Mouse (Mus musculus) activated CD4-positive, CD25-positive, alpha-beta regulatory T cell (primary cell): ENCODE data around the gene R3hdm2. TPM values are rescaled to one million over a fixed set of nuclear protein-coding genes. Genes with fewer than 3 reads are reported as not detected.

Source experiments
- polyA plus RNA-seq, 2 experiments: library from polyadenylated mRNA; unstranded; fragments of 100-300 nt; shearing (Covaris generic); gene quantifications; one replicate each; pipeline ENCODE4 v1.2.1; 2017

Gene R3hdm2
- polyA plus RNA-seq, result 10 to 100 TPM; 30.9 to 32.7 TPM

GRCm38 (mm10) chr10:127380251-127380691 lies at the start of gene R3hdm2:
Gene R3hdm2 (plus strand): TSS chr10:127380327.

GRCm38 (mm10) chr10:127341891-127342639 lies 38.1 kb upstream of the R3hdm2 start, which contains the start of gene Gli1:
Gene Gli1 (minus strand): TSS chr10:127341974.

DNA sequence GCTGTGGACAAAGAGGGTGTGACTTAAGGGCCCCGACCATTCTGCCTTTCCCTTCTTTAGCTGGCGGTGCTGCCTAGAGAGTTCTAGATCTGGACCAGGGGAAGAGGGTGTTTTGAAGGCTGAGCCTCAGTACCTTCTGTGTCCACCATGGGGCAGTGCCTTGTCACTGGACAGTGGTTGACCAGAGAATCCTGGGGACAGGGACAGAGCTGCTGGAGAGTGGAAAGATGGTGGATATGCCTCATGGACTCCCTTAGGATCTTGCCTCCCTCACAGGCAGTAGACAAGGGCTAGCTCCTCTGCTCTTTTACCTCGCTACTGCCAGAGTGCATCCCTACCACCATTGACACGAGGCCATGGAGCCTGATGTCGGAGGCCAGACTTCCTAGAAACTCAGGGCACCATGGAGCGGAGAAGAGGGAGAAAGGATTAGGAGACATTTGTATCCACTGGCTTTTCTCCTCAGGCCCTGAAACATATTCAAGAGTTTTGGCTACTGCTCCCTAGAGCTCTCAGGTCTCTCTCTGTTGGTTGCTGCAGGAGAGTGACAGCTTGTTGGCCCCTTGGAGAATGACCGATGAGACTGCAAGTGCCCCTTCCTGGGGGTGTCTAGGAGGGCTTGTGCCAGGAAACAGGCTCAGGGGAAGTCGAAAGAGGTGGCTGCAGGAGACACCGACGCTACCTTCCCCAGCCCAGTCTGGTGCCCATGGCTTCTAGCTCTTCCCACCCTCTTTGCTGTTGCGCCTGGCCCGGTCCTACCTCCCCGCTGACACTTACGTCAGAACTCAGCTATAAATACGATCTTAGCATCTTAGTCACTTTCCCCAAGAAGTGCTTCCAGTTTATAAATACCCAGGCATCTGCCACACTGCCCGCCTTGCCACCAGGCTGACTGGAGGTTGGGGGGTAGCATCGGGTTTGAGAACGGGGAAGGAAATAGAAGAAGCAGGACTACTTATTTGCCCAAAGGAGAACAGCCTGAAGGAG lies 25.9 kb upstream of the R3hdm2 start, which contains the start of gene Inhbe:
Gene Inhbe, minus strand, starts transcription at position 503 of the 987 bp plus-strand sequence.

DNA sequence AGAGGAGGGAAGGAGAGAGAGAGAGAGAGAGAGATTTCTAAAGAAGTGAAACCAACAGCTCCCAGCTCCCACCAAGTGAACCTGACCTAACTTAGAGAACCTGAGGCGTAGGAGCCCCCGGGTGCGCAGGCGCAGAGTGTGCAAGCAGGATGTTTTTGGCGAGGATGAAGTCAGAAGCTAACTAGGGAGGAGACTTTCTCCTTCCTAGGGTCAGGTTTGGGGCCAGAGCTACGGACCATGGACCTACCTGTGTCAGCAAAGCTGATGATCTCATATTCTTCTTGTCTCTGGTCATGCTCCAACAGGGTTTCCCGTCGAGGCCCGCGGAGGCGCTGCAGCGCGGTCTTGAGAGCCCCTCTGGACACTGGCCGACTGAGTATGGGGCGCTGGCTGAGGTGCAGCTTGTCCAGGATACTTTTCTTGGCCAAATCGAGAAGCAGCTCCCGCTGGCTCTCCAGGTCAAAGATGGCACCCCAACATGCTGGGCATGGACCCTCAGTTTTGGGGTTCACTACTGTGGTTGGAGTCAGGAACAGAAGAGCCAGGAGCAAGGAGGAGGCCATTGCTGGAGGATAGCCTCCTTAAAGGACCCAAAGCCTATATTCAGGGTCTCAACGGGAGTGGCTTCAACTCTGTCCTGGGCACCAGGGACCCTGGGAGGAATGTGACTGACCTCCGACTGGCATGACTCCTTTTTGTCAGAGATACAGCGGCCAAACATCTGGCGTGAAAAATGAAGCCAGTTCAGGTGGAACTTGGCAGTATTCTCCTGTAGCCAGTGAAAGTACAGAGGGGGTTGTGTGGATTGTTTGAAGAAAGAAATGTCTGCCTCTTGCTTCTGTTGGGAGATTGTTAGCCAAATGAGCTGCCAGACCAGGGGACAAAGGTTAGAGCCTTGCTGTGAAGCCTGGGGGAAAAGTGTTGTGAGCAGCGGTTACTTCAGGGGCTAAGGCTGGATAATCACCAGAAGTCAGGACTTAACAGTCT lies 10.0 kb upstream of the R3hdm2 start, which contains the start of gene Inhbc:
Gene Inhbc, minus strand, starts transcription at position 598 of the 987 bp plus-strand sequence.

GRCm38 (mm10) chr10:127500894-127501893 lies 121.1 kb downstream of the R3hdm2 start, which contains the start of gene Stac3:
Gene Stac3 (plus strand): TSS chr10:127501686.

DNA sequence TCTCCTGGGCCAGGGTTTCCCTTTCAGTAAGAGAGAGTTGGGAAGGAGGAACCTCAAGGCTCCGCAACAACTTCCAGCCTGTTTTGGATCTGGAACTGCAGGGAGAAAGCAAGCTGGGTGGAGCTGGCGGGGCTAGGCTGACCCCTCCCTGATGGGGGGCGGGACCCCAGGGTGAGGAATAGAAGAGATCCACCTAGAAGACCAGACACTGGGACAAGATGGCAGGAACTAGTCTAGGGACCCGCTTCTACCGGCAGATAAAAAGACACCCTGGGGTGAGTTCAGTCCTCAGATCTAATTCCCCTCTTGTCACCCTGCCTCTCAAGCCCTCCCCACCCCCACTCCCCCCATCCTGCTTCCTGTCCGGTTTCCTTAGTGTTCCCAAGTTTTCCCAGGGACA lies 134.6 kb downstream of the R3hdm2 start, which contains the start of gene Ndufa4l2:
Gene Ndufa4l2, plus strand, starts transcription at position 204 of the 400 bp plus-strand sequence.

DNA sequence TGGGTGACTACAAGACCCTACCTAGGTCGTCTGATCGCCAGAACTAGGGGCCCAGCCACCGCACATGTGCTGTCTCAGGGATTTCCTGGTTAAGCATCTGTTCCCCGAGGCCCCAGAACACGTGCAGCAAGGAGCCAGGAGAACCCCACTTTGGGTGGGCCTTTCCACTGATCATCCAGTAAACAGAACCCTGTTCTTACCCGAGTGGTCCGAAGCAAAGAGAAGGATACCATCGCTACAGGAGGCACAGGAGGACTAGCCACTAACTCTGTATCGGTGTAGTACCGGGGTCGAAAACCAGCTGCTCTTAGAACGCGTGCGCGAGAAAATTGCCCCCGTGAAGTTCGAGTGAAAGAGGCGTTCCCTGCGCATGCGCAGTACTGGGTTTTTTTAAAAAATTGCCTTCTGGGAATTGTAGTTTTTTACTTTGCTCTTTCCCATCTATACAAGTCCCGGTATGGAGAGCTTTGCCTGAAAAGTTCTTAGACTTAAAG lies 142.0 kb downstream of the R3hdm2 start, which contains the start of gene Shmt2:
Gene Shmt2, minus strand, starts transcription at position 357 of the 494 bp plus-strand sequence.

DNA sequence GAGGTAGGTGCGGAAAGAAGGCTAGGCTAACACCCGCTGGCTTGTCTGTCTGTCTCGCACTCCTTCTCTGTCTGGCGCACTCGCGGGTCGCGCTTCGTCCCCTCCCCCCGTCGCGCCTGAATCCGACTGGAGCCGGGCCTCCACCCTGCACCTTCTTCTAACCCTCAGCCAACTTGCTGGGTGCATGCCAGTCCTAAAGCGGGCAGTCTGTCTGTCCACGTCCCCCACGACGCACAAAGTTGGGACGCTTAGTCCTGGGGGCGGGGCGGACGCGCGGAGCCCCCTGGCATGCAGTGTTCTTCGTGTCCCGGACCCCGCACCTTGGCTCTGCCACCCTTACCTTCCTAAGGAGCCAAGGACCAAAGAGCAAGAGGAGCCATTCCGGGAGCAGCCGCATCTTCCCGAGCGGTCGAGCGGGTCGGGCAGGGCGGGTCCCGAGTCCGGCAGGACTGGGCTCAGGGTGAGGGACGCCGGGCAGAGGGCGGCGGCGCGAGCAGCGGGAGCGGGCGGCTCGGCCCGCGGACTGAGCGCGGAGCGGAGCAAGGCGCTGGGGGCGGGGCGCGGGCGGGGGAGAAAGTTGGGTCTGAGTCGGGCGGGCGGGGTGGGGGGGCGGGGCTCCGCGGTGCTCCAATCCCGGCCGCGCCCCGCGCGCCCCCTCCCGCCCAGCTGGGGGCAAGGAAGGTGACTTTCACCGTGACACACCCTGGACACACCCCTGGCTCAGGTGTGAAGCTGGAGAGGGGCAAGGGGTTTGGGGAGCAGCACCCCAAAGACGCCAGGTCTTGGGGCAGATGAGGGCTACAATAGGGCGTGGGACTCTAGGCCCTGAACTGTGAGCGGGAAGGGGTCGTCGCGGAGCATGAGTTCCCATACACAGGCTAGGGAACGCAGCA lies 154.2 kb downstream of the R3hdm2 start, which contains the start of gene Nxph4:
Gene Nxph4, minus strand, starts transcription at position 524 of the 893 bp plus-strand sequence.

Other genes starting within 250 kb of the R3hdm2 start
- gene B4galnt1, start 215.1 kb upstream of the R3hdm2 start, polyA plus RNA-seq, result 100 to 1,000 TPM; 428 to 622 TPM
- gene Slc26a10, start 199.7 kb upstream of the R3hdm2 start, polyA plus RNA-seq, result 1 to 10 TPM; 3.8 to 5.6 TPM
- gene Arhgef25, start 190.2 kb upstream of the R3hdm2 start, polyA plus RNA-seq, result under 1 TPM; 0.39 to 0.73 TPM
- 100 to 1,000 TPM in 1 of 2 experiments, 10 to 100 TPM in 1; 75.0 to 110 TPM for gene Dtx3, start 184.6 kb upstream of the R3hdm2 start, polyA plus RNA-seq
- 10 to 100 TPM; 25.1 to 33.8 TPM for gene Pip4k2c, start 168.7 kb upstream of the R3hdm2 start, polyA plus RNA-seq
- gene Kif5a, start 117.0 kb upstream of the R3hdm2 start, polyA plus RNA-seq, result under 1 TPM; 0.24 to 0.41 TPM
- gene Dctn2, start 114.0 kb upstream of the R3hdm2 start, polyA plus RNA-seq, result 100 to 1,000 TPM; 105 to 114 TPM
- gene Mbd6, start 91.3 kb upstream of the R3hdm2 start, polyA plus RNA-seq, result 10 to 100 TPM; 11.3 to 15.3 TPM
- gene Mars, start 68.5 kb upstream of the R3hdm2 start, polyA plus RNA-seq, result 10 to 100 TPM; 57.3 to 63.3 TPM
- 100 to 1,000 TPM; 362 to 364 TPM for gene Arhgap9, start 58.4 kb upstream of the R3hdm2 start, polyA plus RNA-seq
- 1 to 10 TPM in 1 of 2 experiments, under 1 TPM in 1; 0.57 to 1.0 TPM for gene Gli1, start 38.4 kb upstream of the R3hdm2 start, polyA plus RNA-seq
- not detected for gene Inhbe, start 25.9 kb upstream of the R3hdm2 start, polyA plus RNA-seq
- gene Inhbc, start 9.9 kb upstream of the R3hdm2 start, polyA plus RNA-seq, result not detected
- gene Stac3, start 121.4 kb downstream of the R3hdm2 start, polyA plus RNA-seq, result under 1 TPM in 1 of 2 experiments, not detected in 1; 0.11 TPM
- under 1 TPM in 1 of 2 experiments, not detected in 1; 0.41 TPM for gene Ndufa4l2, start 134.6 kb downstream of the R3hdm2 start, polyA plus RNA-seq
- 10 to 100 TPM; 62.8 to 70.2 TPM for gene Shmt2, start 142.1 kb downstream of the R3hdm2 start, polyA plus RNA-seq
- gene Nxph4, start 154.2 kb downstream of the R3hdm2 start, polyA plus RNA-seq, result not detected
- gene Lrp1, start 240.8 kb downstream of the R3hdm2 start, polyA plus RNA-seq, result 1 to 10 TPM in 1 of 2 experiments, under 1 TPM in 1; 0.76 to 2.4 TPM